Mouse (Mus musculus) neural tube, embryonic 11.5 days (tissue): Measurements from ENCODE around the gene Pde1a. TPM values are rescaled to one million over a fixed set of nuclear protein-coding genes. Genes with fewer than 3 reads are reported as not detected.

Experiments used
- ATAC-seq: fragments of 200-750 bp; cut with Nextera tagmentation; 2 replicates; pipeline ENCODE4 v1.8.0; 2017; ENCODE audit warnings: moderate number of reproducible peaks, mild to moderate bottlenecking, moderate TSS enrichment, moderate library complexity; ENCODE audit not compliant: insufficient read depth, low FRiP score, low TSS enrichment
- DNase-seq: peaks from one replicate; pipeline ENCODE4 v3.0.0-alpha.2; 2015; ENCODE audit warnings: low spot score
- H3K27ac ChIP-seq: fragments of 300-500 bp; sonication (generic); 2 replicates; pipeline ENCODE4 v1.5.1; 2014; ENCODE audit warnings: low read depth, mild to moderate bottlenecking, low read length
- H3K27me3 ChIP-seq: fragments of 300-500 bp; sonication (generic); 2 replicates; pipeline ENCODE4 v1.6.1; 2014; ENCODE audit warnings: mild to moderate bottlenecking, low read length, mixed read lengths; ENCODE audit not compliant: control insufficient read depth, insufficient read depth
- H3K36me3 ChIP-seq: fragments of 300-500 bp; sonication (generic); 2 replicates; pipeline ENCODE4 v1.6.1; 2014; ENCODE audit warnings: mild to moderate bottlenecking, low read length, moderate library complexity, mixed read lengths; ENCODE audit not compliant: control insufficient read depth, insufficient read depth
- H3K4me1 ChIP-seq: fragments of 300-500 bp; sonication (generic); 2 replicates; pipeline ENCODE4 v1.6.1; 2014; ENCODE audit warnings: low read length, mixed read lengths; ENCODE audit not compliant: control insufficient read depth, insufficient read depth
- H3K4me2 ChIP-seq: fragments of 300-500 bp; sonication (generic); 2 replicates; pipeline ENCODE4 v1.6.1; 2014; ENCODE audit warnings: low read depth, mild to moderate bottlenecking, moderate library complexity
- H3K4me3 ChIP-seq: fragments of 300-500 bp; sonication (generic); 2 replicates; pipeline ENCODE4 v1.5.1; 2014; ENCODE audit warnings: low read depth, low read length
- H3K9ac ChIP-seq: fragments of 300-500 bp; sonication (generic); 2 replicates; pipeline ENCODE4 v1.6.1; 2014; ENCODE audit warnings: mild to moderate bottlenecking, low read length
- H3K9me3 ChIP-seq: fragments of 300-500 bp; sonication (generic); 2 replicates; pipeline ENCODE4 v1.6.1; 2016; ENCODE audit warnings: low read length; ENCODE audit not compliant: control insufficient read depth
- WGBS: fragments of 180-500 bp; shearing (Covaris S2); extraction: QIAGEN DNeasy Blood & Tissue Kit; methylation state at CpG from one replicate; pipeline ENCODE4 v1.1.7; 2014; 5-methylcytosine and 5-hydroxymethylcytosine counted together
- polyA plus RNA-seq: library from polyadenylated mRNA; unstranded; fragments of >200 nt; fragmentation: Nextera tagmentation; extraction: Ambion mirVana; gene quantifications from 2 replicates; pipeline ENCODE4 v1.2.1, GENCODE M21; 2014

The Pde1a gene
- polyA plus RNA-seq, 1 experiment from 2014 or later: 0.38 TPM

DNA sequence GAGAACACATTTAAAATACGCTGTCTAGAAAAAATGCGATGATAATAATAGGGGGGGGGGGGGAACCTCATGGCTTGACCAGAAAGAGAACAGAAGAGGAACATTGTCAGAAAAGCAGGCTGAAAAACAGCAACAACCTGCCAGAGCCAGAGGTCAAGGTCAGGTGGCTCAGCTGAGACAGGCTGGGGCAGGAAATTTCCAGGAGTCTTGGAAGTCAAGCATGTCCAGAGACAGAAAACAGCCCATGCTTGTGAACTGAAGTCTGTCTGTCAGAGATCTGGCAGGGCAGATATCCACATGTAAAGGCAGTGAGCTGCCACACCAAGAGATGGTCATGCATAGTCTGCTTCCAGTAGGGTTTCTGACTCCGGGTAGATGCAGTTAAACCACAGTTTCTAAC lies 147.5 kb downstream of the Pde1a start:
- H3K27ac ChIP-seq: no peak overlapping the region
- H3K4me3 ChIP-seq: no peak overlapping the region
- no peak overlapping the region for H3K4me2 ChIP-seq
- WGBS: 91% methylated on average over 3 of the region's 3 CpGs
- DNase-seq (no peak), ATAC-seq (no peak)
- no peaks in the 10 kb centered on the region for H3K9me3 ChIP-seq
- no peaks in the 10 kb centered on the region for H3K36me3 ChIP-seq
- no peak overlapping the region for H3K9ac ChIP-seq
- H3K4me1 ChIP-seq: no peaks in the 10 kb centered on the region
- H3K27me3 ChIP-seq: no peaks in the 10 kb centered on the region

DNA sequence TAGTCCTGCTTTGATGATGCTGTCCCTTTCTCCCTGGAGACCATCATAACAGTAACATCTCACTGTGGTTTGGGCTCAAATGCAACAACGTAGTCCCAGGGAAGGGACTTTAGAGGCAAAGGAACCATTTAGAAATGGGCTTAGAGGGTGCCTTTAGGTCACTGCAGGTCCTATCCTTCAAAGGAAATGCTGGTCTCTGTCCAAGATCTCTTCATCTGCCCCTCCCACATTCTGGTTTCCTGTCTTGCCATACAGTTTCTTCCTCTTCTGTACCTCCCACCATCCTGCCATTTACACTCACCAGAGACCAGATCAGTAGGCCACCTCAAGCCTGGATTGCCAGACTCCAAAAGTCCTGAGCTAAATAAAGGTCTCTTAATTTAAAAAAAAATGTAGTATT lies 150.3 kb downstream of the Pde1a start:
- no peak overlapping the region for H3K4me3 ChIP-seq
- H3K27ac ChIP-seq: no peak overlapping the region
- no peaks in the 10 kb centered on the region for H3K9me3 ChIP-seq
- no peaks in the 10 kb centered on the region for H3K4me1 ChIP-seq
- H3K27me3 ChIP-seq: no peaks in the 10 kb centered on the region
- no peak for ATAC-seq
- 94% methylated on average over 1 of the region's 1 CpGs for WGBS
- DNase-seq: no peak
- H3K9ac ChIP-seq: no peak overlapping the region
- H3K36me3 ChIP-seq: no peaks in the 10 kb centered on the region
- no peak overlapping the region for H3K4me2 ChIP-seq

DNA sequence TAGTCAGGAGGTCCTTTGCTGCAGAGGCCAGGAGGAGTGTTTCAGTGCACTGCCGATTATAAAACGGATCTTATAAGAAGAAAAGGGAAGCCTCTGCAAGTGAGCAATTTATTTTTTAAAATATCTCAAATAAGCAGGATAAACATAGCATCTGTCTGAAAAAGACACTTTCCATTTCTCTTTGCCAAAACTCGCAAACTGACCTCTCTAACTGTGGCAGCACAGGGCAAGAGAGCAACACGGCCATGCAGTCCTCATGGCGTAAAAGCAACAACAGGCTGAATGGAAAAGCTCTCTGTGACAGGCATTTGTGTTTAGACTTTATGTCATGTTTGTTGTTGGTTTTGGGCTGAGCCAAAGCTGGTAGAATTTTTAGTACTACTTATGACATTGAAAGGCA lies 152.0 kb downstream of the Pde1a start:
- no peak for DNase-seq
- no peaks in the 10 kb centered on the region for H3K27me3 ChIP-seq
- H3K9ac ChIP-seq: no peak overlapping the region
- no peak overlapping the region for H3K4me3 ChIP-seq
- H3K4me1 ChIP-seq: no peaks in the 10 kb centered on the region
- WGBS: 92% methylated on average over 5 of the region's 5 CpGs
- H3K4me2 ChIP-seq: no peak overlapping the region
- no peak for ATAC-seq
- no peaks in the 10 kb centered on the region for H3K36me3 ChIP-seq
- no peak overlapping the region for H3K27ac ChIP-seq
- no peaks in the 10 kb centered on the region for H3K9me3 ChIP-seq

DNA sequence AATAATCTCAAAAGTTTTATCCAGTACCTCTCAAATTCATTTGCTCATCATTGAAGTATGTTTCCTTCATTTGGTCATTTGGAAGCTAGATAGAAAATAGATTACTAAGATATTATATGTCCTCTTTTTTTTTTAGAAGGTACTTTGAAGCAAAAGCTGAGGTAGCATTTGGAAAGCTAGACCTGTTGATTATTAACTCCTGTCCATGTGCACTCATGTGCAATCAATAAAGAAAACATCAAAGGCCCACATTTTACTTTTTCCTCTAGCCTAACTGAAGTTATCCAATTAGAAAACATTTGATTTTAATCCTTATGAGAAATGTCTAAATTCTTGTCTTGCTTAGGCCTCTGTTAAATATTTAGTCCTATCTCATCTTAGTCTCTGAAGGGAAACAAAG lies 153.3 kb downstream of the Pde1a start:
- DNase-seq: no peak
- H3K27me3 ChIP-seq: no peaks in the 10 kb centered on the region

DNA sequence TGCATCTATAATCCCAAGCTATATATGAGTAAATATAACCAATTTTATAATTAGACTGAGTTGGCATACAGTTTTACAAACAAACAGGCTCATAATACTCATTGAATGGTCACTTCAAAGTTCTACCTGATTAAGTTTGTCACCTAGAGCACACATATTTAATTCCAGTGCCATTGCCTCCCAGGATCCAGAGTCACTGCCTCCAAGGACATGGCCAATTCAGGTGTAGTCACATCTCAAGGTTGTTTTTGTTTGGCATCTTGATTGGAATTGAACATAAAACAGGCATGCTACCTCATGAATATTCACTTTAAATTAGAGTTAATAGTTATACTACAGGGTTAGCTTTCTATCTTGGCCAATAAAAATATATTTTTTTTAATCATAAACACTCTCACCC lies 157.0 kb downstream of the Pde1a start:
- Histone ChIP-seq H3K4me3 (no peak overlapping the region), H3K9me3 (no peaks in the 10 kb centered on the region), H3K4me2 (no peak overlapping the region), H3K36me3 (no peaks in the 10 kb centered on the region), H3K27ac (no peak overlapping the region), H3K4me1 (no peaks in the 10 kb centered on the region), H3K27me3 (no peaks in the 10 kb centered on the region), H3K9ac (no peak overlapping the region)
- DNase-seq (no peak), ATAC-seq (no peak)

More for the DNA sequence above, 153.3 kb downstream of the Pde1a start:
- Histone ChIP-seq H3K9ac (no peak overlapping the region), H3K9me3 (no peaks in the 10 kb centered on the region), H3K4me3 (no peak overlapping the region), H3K27ac (no peak overlapping the region), H3K36me3 (no peaks in the 10 kb centered on the region), H3K4me1 (no peaks in the 10 kb centered on the region), H3K4me2 (no peak overlapping the region)
- no peak for ATAC-seq

DNA sequence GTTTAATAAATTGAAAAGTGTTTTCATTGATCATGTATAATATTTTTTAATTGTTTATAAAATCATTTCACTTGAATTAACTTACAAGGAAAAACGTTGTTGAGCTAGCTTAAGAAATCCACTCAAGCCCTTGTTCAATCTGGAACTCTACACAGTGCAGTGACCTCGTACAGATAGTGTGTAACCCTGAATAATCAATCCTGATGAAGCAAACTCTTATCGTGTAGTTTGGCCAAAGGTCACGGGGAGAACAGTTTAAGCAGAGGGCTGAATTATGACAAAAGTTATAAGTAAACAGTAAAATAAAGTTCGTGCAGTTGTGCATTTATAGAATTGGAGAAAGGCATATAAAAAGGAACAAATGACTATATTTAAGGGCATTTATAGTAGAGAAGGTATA lies 159.7 kb downstream of the Pde1a start:
- 77% methylated on average over 5 of the region's 5 CpGs for WGBS
- Histone ChIP-seq H3K27me3 (no peaks in the 10 kb centered on the region), H3K4me3 (no peak overlapping the region), H3K4me1 (no peaks in the 10 kb centered on the region), H3K36me3 (no peaks in the 10 kb centered on the region), H3K4me2 (no peak overlapping the region), H3K27ac (no peak overlapping the region), H3K9me3 (no peaks in the 10 kb centered on the region), H3K9ac (no peak overlapping the region)
- ATAC-seq: no peak
- no peak for DNase-seq

DNA sequence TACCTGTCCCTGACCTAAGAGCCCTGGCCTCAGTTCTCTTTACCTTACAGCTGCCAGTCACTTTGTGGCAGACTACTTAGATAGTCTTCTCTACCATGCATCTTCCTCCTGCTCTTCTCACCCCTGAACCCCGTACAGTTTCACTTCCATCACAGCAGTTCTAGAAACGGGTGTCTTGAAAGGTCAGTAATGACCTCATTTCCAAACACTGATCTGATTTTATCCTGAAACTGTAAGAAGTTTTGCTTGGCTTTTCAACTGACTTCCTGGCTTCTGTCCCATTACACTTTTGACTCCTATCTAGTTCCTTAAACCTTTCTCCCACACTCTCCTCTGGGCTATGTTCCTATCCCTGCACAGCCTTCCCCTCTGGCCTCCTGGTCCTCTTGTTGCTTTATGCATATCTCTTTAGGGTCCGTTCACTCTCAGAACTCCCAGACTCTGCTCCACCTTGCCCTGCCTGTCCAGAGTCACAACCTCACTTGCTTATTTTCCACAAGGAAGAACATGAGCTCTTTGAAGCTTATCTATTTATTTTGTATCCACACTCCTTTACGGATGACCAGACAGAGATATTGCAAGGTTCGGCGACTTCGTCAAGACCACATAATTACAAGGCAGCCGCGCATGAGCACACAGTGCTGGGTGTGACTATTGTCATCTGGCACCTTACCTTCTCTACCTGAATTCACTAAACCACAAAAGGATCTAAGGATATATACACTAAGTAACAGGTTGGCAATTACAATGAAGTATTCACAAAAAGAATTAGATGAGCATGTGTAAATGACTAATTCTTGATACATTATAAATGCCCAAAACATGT lies 162.4 kb downstream of the Pde1a start:
- no peak overlapping the region for H3K4me3 ChIP-seq
- H3K27me3 ChIP-seq: no peaks in the 10 kb centered on the region
- no peak overlapping the region for H3K27ac ChIP-seq
- 90% methylated on average over 9 of the region's 9 CpGs for WGBS
- DNase-seq (no peak), ATAC-seq (no peak)
- no peak overlapping the region for H3K4me2 ChIP-seq
- H3K36me3 ChIP-seq: no peaks in the 10 kb centered on the region
- no peaks in the 10 kb centered on the region for H3K9me3 ChIP-seq
- no peaks in the 10 kb centered on the region for H3K4me1 ChIP-seq
- no peak overlapping the region for H3K9ac ChIP-seq

DNA sequence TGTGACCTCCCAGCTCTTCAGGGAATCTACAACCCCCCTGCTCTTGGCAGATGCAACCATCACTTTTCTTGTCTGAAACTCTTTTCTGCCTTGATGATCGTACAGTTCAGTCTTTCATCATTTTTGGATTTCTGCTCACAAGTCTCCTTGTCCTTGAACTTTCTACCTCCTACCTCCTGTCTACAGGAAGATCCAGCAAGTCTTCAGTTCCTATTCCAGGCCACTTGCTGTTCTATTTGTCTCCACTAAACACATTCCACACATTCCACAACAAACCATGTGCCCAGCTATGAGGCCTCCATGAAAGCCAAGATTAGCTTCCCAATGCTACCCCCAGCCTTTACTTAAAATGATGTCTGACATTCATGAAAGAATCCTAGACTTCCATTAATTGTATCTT lies 163.2 kb downstream of the Pde1a start:
- H3K27me3 ChIP-seq: no peaks in the 10 kb centered on the region
- no peak overlapping the region for H3K4me3 ChIP-seq
- no peak overlapping the region for H3K4me2 ChIP-seq
- no peaks in the 10 kb centered on the region for H3K4me1 ChIP-seq
- no peak overlapping the region for H3K27ac ChIP-seq
- WGBS: 86% methylated on average over 1 of the region's 1 CpGs
- H3K36me3 ChIP-seq: no peaks in the 10 kb centered on the region
- no peaks in the 10 kb centered on the region for H3K9me3 ChIP-seq
- DNase-seq: no peak
- ATAC-seq: no peak
- H3K9ac ChIP-seq: no peak overlapping the region

DNA sequence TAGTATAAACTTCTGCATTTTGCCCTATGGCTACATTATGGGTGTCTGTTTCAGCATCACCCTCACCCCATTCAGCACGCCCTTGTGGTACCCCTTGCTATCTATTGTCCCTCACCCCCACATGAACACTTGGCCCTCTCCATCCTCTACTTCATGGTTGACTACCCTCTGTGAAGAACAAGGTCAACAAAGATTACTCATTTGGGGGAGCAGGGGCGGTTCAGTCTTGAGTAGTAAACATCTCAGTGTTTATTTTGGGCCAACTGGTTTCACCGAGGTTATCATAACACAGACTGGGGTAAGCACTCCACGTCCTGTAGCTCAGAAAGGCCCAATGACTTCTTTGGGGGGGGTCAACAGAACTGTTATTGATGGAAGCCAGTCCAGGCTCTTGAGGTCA lies 164.3 kb downstream of the Pde1a start:
- Histone ChIP-seq H3K27me3 (no peaks in the 10 kb centered on the region), H3K4me2 (no peak overlapping the region), H3K27ac (no peak overlapping the region), H3K9ac (no peak overlapping the region), H3K9me3 (no peaks in the 10 kb centered on the region), H3K4me1 (no peaks in the 10 kb centered on the region), H3K4me3 (no peak overlapping the region), H3K36me3 (no peaks in the 10 kb centered on the region)
- DNase-seq (no peak), ATAC-seq (no peak)
- WGBS: 70% methylated on average over 4 of the region's 4 CpGs
